Mouse (Mus musculus) spleen, adult 2 months (tissue): ENCODE measurements around the gene Mast1.

Experiments used
- CTCF ChIP-seq: fragments of 200-500 bp; IDR thresholded peaks from 2 replicates; pipeline ENCODE4 v1.5.1; 2011; ENCODE audit warnings: mild to moderate bottlenecking, inconsistent platforms; ENCODE audit not compliant: insufficient read depth, insufficient read length, insufficient replicate concordance; ENCODE audit errors: extremely low read depth
- POLR2A ChIP-seq: fragments of 200-500 bp; IDR thresholded peaks from 2 replicates; pipeline ENCODE4 v1.6.1; 2011; ENCODE audit warnings: low read depth, low read length, inconsistent platforms

DNA sequence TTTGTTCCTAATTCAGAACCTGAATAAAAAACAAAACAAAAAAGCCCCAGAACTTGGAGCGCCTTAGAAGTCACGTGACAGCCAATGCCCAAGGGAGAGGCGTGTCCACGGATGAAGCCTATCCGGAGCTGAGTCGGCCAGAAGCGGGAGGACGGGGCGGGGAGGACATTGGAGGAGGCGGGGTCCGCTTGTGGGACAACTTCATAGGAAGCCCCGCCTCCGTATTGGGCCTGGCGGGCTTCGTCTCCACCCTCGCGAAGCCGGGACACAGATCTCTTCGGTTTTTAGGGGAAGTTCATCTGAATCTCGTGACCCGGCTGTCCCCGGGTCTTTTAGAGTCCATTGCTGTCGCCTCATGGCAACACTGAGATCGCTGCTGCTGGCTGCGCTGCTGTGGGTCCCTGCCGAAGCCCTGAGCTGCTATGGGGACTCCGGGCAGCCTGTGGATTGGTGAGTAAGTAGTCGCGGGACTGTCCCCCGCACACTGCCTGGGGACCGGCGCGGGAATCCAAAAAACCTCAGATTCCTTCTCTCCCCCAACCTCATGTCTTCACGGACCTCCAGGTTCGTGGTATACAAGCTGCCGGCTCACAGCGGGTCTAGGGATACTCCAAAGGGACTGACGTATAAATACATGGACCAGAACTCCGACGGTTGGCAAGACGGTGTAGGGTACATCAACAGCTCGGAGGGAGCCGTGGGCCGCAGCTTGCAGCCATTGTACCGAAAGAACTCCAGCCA is 28.6 kb downstream of the Mast1 start, which contains the start of gene Dnase2a:
- no peak for TF ChIP-seq CTCF
- peak; percentile 52 for TF ChIP-seq POLR2A
